Mouse (Mus musculus): Measurements from ENCODE around the gene Alg1.
"Not testable (repeated sequence)": the region's sequence is repeated elsewhere in the genome, so short reads cannot be mapped to it uniquely, and the experiment has no call there.

The Alg1 gene

DNA sequence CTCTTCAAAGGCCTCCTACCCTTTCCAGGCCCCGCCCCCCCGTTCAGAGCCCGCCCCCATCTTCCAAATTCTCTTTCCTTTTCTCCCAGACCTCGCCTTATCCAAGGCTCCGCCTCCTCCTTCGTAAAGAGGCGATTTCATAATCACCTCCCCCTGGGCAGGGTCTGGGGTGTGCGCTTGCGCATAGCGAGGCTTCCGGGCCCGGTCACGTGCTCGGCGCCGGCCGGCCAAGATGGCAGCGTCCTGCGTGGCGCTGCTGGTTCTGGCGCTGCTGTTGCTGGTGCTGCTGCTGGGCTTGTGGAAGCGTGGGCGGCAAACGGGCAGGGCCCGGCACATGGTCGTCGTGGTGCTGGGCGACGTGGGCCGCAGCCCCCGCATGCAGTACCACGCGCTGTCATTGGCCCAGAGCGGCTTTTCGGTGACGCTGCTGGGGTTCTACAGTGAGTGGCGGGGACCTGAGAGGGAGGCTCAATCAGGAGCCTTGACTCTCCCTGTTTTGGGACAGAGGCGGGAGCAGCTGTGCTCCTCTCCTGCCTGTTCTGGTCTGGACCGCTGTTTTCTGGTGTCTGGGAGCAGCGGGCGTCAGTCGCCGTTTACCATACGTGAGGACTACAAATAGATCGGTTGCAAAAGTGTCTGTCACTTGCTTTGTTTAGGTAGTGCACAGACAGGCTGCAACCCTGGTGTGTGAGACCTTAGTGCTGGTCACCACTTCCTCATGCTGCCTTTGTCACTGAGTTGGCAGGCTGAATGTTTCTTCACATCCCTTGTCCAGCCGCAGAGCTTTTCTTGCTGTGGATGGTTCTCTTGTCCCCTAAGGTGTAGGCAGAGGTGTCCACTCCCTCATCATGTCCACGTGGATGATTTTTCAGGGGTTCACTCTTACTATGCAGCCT is at the start of gene Alg1:
Alg1 (plus strand) TSS at position 204 of the 896 bp plus-strand sequence.
- peak; percentile 87 for DNase-seq (ENCODE audit: low read depth, low spot score)

DNA sequence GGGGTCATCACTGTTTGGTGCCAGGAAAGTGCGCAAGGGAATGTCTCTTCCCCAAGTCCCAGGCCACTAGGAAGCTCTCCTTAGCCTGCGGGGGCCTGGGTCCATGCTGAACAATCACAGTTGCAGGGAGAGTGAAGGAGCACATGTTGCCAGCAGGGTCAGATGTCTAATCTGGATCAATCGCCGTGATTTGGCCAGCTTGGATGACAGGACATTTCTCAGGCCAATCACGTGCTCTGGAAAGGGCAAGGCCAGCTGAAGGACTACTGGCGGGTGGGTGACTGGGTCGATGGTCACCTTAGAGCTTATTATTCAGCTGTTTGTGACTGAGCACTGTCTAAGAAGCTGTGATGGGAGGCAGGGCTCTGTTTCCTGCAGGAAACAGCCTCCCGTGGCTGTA is 49.3 kb upstream of the Alg1 start:
- DNase-seq (ENCODE audit: low read depth, low spot score), result no peak

DNA sequence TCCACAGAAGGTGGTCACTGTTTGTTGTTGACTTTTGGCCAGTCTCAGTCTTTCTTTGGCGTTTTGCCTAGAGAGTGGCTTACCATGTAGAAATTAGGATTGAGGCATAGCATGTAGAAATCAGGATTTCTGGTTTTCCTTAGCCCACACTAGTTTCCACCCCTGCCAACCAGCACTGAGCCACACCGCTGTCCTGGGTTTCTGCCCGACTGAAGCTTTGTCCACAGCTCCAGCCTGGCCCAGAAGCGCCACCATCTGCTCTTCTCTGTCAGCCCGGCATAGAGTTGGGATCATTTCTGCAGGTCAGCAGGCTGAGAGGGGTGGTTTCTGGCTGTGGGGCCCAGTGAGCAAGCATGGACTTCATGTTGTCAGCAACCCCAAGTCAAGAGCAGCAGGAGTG is 48.5 kb upstream of the Alg1 start:
- no peak for DNase-seq (ENCODE audit: low read depth, low spot score)

- DNase-seq (ENCODE audit: low read depth, low spot score), result no peak
These were observed 47.7 kb upstream of the Alg1 start for GRCm38 (mm10) chr16:5185691-5186090.

- no peak for DNase-seq (ENCODE audit: low read depth, low spot score)
These were observed 47.2 kb upstream of the Alg1 start for GRCm38 (mm10) chr16:5186234-5186633.

DNA sequence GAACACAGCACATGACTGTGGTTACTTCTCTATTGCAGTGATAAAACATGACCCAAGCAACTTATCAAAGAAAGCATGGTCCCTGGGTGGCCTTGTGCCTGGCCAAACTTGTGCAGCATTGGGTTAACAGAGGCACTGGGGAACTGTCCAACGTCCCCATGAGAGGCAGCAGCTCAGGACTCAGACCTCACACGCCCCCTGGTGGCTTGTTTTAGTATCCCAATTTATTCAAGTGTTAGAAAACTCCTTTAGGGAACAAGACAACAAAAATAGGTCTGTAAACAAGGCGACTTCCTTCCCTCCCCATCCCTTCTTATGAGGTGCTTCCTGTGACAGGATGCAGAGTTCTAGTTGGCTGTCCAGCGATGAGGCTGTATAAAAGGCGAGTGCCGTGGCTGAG is 38.3 kb upstream of the Alg1 start:
- peak; percentile 38 for DNase-seq (ENCODE audit: low read depth, low spot score)

DNA sequence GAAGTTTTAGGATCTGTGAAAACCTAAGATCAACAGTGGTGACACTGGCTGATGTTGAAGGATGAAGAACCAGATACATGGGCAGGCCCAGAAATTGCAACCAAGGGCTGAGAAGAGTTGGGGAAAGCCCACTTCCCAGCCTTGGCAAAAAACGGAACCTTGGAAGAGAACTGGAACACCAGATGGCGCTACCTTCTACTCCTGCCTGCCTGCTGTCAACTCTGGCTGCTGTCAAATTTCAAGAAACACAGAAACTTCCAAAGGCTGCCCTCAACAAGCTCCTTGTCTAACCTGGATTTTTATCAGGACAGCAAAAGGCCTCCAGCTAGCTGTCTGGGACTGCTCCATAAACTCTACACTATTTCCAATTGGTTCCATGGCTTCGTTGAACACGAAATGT is 30.7 kb upstream of the Alg1 start:
- DNase-seq (ENCODE audit: low read depth, low spot score), result no peak

GRCm38 (mm10) chr16:5203200-5203599 is 30.2 kb upstream of the Alg1 start:
- no peak for DNase-seq (ENCODE audit: low read depth, low spot score)

GRCm38 (mm10) chr16:5203668-5204433 is 29.6 kb upstream of the Alg1 start, which contains the start of gene Nagpa:
Gene Nagpa, minus strand, starts transcription at chr16:5204012.
- DNase-seq (ENCODE audit: low read depth, low spot score), result peak; percentile 70

- DNase-seq (ENCODE audit: low read depth, low spot score), result no peak
These were observed 27.9 kb upstream of the Alg1 start for GRCm38 (mm10) chr16:5205431-5205970.

GRCm38 (mm10) chr16:5206051-5206450 is 27.4 kb upstream of the Alg1 start:
- no peak for DNase-seq (ENCODE audit: low read depth, low spot score)

DNA sequence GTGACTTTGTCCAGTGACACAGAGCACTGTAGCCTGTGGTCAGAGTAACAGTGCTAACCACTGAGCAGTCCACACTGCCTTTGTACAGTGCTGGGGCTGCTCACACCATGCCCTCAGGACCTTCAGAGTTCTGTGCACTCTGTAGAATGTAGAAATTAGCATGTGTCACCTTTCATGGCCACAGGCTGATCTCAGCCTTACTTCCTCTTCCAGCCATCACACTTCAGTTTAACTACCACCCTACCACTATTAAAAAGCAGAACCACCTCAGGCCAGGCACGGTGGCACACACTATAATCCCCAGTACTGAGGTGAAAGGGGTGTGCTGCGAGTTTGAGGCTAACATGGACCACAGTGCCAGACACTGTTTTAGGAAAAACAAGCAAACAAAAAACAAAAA is 23.1 kb upstream of the Alg1 start:
- no peak for DNase-seq (ENCODE audit: low read depth, low spot score)

GRCm38 (mm10) chr16:5212150-5212549 is 21.3 kb upstream of the Alg1 start:
- no peak for DNase-seq (ENCODE audit: low read depth, low spot score)

DNA sequence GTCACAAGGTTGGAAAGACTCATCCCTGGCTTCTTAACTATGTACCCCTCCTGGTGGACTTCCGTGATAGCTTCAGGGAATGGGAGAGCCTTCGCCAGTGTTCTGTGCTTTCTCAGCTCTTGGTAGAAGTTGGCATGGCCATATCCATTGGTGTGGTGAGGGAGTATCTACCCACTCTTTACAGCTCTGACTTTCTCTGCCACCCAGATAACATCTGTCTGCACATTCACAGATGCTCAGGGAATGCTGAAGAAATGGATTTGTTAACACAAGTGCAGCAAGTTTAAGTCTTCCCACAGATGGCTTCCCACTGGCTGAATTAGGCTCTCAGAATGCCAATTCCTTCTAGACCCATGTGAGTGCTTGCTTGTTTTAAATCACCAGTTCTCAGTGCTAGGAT is 19.3 kb upstream of the Alg1 start:
- DNase-seq (ENCODE audit: low read depth, low spot score), result no peak

GRCm38 (mm10) chr16:5216686-5217085 is 16.7 kb upstream of the Alg1 start:
- DNase-seq (ENCODE audit: low read depth, low spot score), result no peak

- no peak for DNase-seq (ENCODE audit: low read depth, low spot score)
These were observed 15.9 kb upstream of the Alg1 start for GRCm38 (mm10) chr16:5217341-5218133.

DNA sequence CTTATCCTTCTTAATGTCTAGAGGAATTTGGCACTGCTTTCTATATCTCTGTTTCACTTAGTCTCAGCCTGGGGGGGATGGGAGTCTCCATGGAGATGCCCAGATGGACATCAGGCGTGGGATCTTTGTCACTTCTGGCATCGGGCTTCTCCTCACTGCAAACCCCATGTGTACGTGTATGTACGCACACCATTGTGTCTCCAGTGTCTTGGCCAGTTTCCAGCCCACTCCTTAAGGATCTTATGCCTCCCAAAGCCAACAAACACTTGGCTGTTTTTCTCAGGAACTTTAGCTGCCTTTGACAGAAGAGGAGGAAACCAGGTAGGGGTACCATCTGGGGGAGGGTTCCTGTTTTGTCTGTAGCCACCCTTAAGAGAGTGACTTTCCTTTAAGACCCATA is 12.0 kb upstream of the Alg1 start:
- DNase-seq (ENCODE audit: low read depth, low spot score), result no peak

GRCm38 (mm10) chr16:5222140-5222539 is 11.3 kb upstream of the Alg1 start, which contains the start of gene AU021092:
Gene AU021092, minus strand, starts transcription at chr16:5222299.
- DNase-seq (ENCODE audit: low read depth, low spot score), result no peak

GRCm38 (mm10) chr16:5226534-5226933 is 6.9 kb upstream of the Alg1 start:
- not testable (repeated sequence) for DNase-seq (ENCODE audit: low read depth, low spot score)

GRCm38 (mm10) chr16:5227501-5227900 is 5.9 kb upstream of the Alg1 start:
- not testable (repeated sequence) for DNase-seq (ENCODE audit: low read depth, low spot score)

GRCm38 (mm10) chr16:5228103-5228502 is 5.3 kb upstream of the Alg1 start:
- not testable (repeated sequence) for DNase-seq (ENCODE audit: low read depth, low spot score)

Data from WW6 (cell line).